Mouse (Mus musculus) kidney, adult 2 months (tissue): ENCODE data around the gene Gm45716.

Experiments
- CTCF ChIP-seq: fragments of 200-500 bp; conservative IDR thresholded peaks from 2 replicates; pipeline ENCODE4 v1.5.1; 2011; ENCODE audit warnings: low read depth, mild to moderate bottlenecking, control low read depth, low read length, moderate library complexity, mixed read lengths; ENCODE audit not compliant: insufficient read depth, insufficient read length
- POLR2A ChIP-seq: fragments of 200-500 bp; IDR thresholded peaks from one replicate; pipeline ENCODE4 v1.6.1; 2011; ENCODE audit warnings: low read depth, low read length, control low read depth

- TF ChIP-seq CTCF = no peak
- no peak for TF ChIP-seq POLR2A
These were observed 51.2 kb downstream of the Gm45716 start for GRCm38 (mm10) chr11:90238657-90239056.
